Mouse (Mus musculus) left cerebral cortex, postnatal 25 days (tissue): ENCODE measurements around the gene Gdnf. TPM values are rescaled to one million over a fixed set of nuclear protein-coding genes. Genes with fewer than 3 reads are reported as not detected.

Experiments used
- DNase-seq, 2 experiments: peaks; one replicate each; pipeline ENCODE4 v3.0.0; 2022; ENCODE audit warnings: low spot score in 2 of 2, mixed read lengths in 1 of 2
- intact Hi-C: fragments of 180-260 bp; cut with DNase I; formaldehyde crosslinking; loops from one replicate; pipeline ENCODE4 v1.15.1; 2025
- total RNA-seq, 2 experiments: library from RNA; stranded (reverse); gene quantifications; 2 replicates each; pipeline ENCODE4 v1.2.3; 2021

Gdnf gene
- under 1 TPM; 0.14 to 0.71 TPM for total RNA-seq

DNA sequence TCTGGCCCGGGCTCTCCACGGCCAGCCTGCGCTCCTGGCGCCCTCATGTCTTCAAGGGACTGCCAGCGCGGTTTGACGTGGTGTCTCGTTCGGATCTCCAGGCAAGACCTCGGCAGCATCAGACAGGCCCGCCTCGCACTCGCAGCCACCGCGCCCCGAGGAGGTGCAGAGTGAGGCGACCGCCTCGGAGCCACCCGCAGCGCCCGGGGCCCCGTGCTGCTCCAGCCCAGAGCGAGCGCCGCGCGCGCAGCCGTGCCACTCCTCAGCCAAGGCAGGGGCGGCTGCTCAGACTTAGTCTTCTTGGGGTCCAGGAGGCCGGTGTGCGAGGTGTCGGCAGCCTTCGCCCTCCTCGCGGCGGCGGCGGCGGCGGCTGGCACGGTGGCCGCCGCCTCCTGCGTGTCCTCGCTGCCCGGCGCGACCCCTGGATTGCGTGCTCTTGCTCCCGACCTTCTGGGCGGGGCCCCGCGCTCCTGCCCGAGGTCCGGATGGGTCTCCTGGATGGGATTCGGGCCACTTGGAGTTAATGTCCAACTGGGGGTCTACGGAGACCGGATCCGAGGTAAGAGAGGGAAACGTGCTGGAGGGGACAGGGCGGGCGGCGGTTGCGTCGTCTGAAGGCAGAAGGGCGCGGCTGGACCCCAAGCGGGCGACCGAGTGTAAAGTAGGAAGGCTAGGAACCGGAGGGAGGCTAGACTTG is at the start of gene Gdnf:
Gene Gdnf, plus strand, starts transcription at position 291 of the 697 bp plus-strand sequence.
- intact Hi-C loops: no loop called here
- peak; percentile 6 to 15 for DNase-seq

- intact Hi-C loops: no loop called here
- no peak for DNase-seq
Measured at GRCm38 (mm10) chr15:7767166-7767565, 43.5 kb upstream of the Gdnf start.

DNA sequence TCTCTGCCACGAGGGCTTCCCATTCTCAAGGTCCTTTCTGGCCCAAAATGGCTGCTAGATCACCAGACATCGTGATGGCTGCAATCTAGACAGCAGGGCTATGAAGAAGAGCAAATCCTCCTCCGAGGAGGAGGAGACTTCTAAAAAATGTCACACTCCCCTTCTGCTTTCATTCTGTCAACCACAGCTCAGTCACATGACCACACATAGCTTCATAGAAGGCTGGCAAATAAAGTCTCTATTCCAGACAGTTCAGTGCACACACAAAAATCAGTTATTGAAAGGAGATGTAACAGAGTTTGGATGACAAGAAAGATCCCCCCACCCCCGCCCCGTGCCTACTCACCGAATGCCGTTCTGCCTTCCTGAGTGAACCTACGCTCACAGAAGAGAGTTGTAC is 37.7 kb upstream of the Gdnf start:
- no peak for DNase-seq
- intact Hi-C loops: no loop called here

DNA sequence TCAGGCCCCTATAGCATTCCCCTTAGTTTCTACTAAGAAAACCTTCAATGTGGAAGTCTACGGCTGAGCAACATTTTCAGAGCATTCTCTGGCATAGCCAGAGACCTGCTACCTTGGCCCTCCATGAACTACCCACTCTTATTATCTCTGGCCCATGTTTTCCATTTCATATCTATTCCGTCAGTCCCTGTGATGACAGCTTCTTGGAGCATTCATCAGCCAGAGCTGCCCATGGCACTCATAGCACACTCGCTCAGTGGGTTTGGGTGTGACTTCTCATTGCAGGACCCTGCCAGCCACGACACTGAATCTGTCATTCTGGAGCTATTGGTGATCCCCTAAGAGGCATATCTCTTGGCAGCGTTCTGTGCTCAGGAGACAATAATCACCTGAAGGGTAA is 29.1 kb upstream of the Gdnf start:
- no peak for DNase-seq
- intact Hi-C loops: no loop called here

DNA sequence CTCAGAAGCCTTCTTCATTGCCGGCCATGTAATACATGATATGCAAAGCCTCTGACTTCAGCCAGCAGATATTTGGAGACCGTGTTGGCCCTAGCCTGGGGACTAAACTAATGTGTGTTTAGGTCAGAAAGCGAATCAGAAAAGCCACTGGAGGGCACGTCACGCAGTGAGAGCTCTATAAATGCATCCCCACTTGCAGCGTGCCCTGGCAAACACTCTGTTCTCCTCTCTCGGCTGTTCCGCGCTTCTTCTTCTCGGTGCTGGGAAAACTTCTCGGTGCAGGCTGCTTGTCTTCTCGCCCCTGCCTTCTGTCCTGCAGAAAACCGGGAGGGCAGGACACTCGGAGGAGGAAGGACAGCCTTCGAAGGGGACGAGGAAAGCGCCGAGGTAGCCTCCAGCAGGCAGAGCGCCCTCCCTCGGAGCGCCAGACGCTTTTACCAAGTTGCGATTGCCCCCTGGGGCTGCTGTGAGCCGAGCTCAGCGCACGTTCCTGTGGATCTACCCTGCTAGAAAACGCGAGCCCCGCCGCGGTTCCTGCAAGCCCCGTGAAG is 730 bp upstream of the Gdnf start:
- DNase-seq: no peak
- intact Hi-C loops: no loop called here

GRCm38 (mm10) chr15:7811253-7811625 is 593 bp downstream of the Gdnf start:
- no peak for DNase-seq
- intact Hi-C loops: no loop called here

DNA sequence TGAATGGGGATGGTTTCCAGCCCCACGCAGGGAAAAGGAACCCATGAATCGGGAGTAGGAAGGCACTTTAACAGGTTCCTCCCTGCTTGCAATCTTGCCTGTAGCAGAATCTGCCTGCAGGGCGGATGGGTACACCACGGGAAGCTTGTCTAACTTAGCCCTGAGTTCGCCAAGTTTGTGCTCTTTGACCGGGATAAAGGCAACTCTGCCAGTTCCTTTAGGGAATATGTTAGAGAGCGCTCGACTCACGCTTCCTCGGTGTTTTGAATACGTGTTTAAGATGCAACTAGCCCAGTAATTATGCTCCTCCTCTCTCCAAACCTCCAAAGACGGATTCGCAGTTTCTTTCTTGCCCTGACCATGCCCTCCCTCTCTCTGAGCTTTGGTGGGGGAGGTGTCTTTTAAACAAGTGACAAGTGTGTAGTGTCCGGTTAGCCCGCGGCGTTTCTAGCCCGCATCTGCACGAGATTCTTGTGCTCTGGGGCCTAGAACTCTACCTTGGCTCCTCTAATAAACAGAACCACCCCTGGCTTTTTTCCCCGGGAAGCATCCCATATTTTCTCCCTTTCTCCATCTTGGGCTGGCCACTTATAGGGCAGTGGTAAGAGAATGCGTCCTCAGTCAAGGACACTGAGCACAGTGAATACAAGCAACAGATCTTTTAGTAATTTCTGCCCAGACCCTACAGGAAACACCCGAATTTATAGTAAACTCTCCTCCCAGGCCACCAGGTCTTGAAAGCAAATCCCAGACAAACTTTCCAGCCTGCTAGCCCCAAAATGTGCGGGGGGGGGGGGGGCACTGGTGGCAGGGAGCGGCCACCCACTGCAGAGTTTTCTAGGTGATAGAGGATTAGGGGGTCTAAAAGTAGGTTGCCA is 1.4 kb downstream of the Gdnf start:
- intact Hi-C loops: loop anchor here (1.0 kb wide), 1 partner anchor 352 kb away; no protein-coding TSS in a partner anchor
- DNase-seq: no peak

DNA sequence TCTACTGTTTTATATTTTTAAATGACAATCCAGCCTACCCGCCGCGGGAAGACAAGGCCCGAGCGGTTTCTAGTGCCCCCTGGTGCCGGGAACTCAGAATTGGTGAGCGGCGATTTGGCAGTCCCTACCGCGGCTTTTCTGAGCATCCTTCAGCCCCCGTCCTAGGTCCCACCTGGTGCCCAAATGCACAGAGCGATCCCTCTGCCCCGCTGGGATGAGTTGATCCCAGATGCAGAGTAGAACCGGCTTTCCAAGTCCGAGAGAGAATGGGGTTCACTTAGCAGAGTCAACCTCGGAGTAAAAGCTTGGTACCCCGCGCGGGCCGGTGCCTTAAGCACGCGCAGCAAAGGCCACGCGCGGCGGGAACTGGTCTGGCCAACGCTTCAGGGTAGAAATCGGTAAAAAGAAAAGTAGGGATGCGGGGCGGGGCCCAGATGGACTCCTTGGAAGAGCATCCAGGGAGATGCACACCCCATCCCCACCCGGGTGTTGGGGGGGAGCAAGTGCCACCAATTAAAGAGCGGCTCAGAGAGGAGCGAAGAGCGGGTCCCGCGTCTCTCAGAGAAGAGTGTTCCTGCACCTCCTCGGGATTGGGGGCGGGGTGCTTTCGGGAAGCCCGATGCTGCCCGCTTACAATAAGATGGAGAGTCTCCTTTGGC is 2.4 kb downstream of the Gdnf start:
- peak; percentile 75 to 77 for DNase-seq
- intact Hi-C loops: loop anchor here (1.0 kb wide), 1 partner anchor 353 kb away; no protein-coding TSS in a partner anchor

DNA sequence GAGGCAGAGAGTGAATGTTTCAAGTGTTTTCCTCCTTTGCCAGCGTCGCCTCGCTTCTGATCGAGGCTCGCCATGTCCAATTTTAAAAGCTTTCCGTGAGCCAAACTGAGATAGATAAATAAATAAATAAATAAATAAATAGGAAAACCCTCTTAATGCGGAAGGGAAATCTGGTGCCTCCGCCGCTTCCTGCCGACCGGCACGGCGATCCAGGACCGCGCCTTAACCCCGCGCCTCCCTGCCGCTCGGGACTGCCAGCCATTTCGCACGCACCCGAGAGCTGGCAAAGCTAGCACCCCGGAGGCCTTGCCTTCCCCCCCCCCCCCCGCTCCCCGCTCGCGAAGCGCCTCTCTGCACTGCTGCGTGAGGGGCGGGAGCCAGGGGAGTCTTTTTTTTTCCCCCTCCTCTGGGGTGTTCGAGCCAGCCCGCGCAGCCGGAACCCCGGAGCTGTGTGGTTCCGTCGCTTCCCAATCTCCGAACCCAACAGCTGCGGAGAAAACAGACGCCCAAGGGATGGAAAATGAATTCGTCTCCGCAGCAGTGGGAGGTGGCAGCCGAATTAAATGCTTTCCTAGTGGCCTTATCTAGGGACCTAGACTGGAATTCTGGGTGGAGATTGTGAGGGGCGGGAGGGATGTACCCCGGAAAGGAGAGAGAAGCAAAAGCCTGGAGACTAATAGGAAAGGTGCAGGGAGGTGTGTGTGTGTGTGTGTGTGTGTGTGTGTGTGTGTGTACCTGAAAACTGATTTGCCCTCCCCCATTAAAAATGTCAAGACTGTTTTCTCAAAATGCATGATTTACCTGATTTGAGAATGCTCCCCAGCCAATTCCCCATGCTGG is 3.1 kb downstream of the Gdnf start:
- DNase-seq: peak; percentile 32 to 38
- intact Hi-C loops: no loop called here

GRCm38 (mm10) chr15:7814371-7814680 is 3.7 kb downstream of the Gdnf start:
- intact Hi-C loops: no loop called here
- no peak for DNase-seq

DNA sequence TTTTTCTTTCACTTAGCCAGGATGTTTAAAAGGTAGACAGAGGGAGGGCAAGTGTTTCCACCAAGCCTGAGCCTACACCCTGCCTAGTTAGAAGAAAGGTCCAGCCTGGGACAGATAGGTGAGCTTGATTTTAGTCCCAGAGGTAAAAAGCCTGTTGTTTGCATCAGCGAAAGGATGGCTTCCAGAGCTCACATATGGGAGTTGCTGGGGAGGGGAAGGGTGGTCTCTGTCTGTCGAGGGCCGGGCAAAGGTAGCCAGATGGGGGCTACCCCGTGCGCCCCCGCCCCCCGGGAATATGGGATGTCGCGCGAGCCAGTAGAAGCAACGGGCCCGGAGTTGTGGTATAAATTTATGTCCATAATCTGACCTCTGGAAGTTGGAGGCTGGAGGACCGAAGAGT is 4.3 kb downstream of the Gdnf start:
- intact Hi-C loops: no loop called here
- DNase-seq: no peak

GRCm38 (mm10) chr15:7815521-7815944 is 4.9 kb downstream of the Gdnf start:
- intact Hi-C loops: no loop called here

DNA sequence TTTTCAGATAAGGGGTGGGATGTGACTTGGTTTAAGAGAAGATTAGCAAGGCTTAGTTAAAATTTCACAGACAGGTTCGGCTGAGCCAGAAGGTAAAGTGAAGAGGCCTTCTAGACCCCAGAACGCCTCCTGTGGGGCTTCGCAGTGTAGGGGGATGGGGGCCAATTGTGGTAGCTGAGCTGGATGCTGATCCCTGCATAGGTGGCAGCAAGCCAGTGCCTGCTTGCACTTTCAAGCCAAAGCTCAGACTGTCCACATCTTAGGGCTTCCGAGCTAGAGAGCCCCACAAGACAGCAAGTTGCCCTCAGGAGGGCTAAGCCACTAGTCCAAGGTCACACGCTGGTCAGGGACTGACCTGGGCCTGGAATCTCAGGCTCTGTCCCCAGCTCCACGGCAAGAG is 13.2 kb downstream of the Gdnf start:
- intact Hi-C loops: no loop called here
- no peak for DNase-seq

More at GRCm38 (mm10) chr15:7815521-7815944, 4.9 kb downstream of the Gdnf start:
- DNase-seq: no peak

DNA sequence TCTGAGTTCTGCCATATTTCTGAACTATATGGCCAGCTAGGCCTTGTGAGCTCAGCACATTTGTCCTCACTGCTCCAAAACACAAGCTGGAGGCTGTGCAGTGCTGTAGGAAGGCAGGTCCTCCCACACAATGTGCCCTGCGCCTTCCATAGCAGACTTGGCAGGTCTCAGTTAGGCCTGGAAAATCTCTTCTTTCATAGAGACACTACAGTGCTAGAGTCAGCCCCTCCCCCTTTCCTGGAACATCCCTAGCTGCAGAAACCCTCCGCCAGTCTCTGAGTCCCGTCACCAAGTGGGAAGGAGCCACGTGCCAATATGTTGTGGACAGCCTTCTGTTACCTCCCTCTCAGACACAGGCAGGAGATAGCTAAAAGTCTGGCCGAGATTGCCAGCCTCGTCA is 14.9 kb downstream of the Gdnf start:
- intact Hi-C loops: no loop called here
- DNase-seq: no peak

- no peak for DNase-seq
- intact Hi-C loops: no loop called here
Measured at GRCm38 (mm10) chr15:7835404-7835803, 24.8 kb downstream of the Gdnf start.

DNA sequence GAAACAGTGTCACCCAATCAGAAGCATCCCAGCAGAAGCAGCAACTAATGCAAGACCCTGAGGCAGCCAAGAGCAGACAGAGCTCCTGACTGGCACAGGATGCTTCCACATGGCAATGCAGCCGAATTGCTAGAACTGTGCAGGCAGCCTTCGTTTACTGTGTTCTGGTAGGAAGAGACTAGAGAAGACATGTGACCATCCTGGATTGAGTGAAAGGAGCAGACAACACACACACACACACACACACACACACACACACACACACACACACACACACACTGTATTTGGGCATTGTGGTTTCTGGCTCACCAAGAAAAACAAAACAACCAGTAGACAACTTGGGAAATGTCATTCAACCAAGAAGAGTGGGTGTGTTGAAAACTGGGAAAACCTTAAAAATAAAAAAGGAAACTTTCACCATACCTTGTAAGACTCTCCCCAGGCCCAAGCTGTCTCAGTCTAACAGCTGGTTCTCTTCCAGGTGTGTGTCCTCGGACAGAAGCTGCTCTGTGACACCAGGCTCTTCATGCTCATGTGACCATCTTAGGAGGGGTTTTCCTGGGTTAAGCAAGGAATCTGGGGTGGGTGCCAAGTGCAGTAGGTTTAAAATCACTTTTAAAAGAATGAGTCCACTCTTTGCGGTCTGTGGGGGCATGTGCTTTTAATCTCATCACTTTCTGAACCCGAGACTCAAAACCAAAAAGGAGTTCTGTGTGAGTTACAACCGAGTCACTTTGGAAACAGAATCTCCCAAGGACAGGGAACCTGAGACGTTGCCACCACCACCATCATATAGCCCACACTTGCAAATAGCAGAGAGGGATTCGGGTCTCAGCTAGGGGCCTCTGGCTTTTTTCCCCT is 27.6 kb downstream of the Gdnf start:
- no peak for DNase-seq
- intact Hi-C loops: no loop called here

DNA sequence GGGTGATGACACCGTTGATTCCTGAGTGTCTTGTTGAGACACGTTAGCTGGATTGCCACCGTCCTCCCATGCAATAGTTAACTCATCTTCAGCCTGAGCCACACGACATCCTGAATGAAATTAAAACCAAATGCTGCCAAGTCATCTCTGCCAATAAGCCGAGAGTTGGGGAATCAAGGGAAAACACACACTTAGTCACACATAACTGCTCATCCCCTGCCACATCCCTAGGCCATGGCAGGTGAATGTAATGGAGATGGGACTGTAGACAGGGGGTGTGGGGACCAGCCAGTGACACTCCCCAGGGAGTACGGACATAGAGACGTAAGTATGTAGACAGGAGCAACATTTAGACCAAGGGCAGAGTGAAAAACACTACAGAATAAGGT is 28.3 kb downstream of the Gdnf start:
- DNase-seq: peak in 1 of 2 experiments; percentile 15
- intact Hi-C loops: no loop called here

- intact Hi-C loops: no loop called here
- DNase-seq: no peak
Measured at GRCm38 (mm10) chr15:7841664-7842063, 31.0 kb downstream of the Gdnf start.

DNA sequence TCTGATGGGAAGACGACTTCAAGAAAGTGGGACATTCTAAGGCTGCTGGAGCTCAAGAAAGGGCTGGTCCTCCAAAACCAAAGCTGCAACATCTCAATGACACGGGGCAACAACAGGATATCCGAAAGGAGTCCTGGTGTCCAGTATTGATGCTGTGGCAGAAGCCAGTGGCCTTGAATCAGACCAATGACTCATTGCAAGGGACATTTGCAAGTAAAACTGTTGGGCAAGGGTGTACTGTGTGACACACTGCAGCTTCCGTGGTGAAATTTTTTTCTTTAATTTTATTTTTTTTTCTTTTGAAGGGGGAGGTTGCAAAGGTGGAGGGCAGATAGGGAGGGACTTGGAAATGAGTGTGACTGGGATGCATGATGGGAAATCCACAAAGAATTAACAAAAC is 31.8 kb downstream of the Gdnf start:
- intact Hi-C loops: no loop called here

More for the DNA sequence above, 31.8 kb downstream of the Gdnf start:
- DNase-seq: no peak
